ENCODE assay signal across 27 mouse cellular contexts in genomic region chr6:64398413-64399098, GRCm38 (mm10).
"Had no signal": no experiment of that assay in that cellular context is flagged by ENCODE, and none has a peak within 500 bp of the region (broad histone marks: within the 10 kb centered on the region; RNA-seq: fewer than 3 reads in every experiment).

No protein-coding gene starts in this region.

- H3K4me1 ChIP-seq: heart, embryonic 10.5 days; heart, embryonic 12.5 days; hindbrain, embryonic 13.5 days; hindbrain, embryonic 15.5 days; kidney, embryonic 15.5 days; limb, embryonic 13.5 days; limb, embryonic 15.5 days; liver, embryonic 12.5 days had no signal

- H3K27ac ChIP-seq: gastrocnemius, adult 2 months; heart, embryonic 10.5 days; hindbrain, embryonic 13.5 days; hindbrain, embryonic 15.5 days; hindbrain, postnatal 0 days; kidney, embryonic 15.5 days; kidney, postnatal 0 days; left cerebral cortex, adult 2 months; limb, embryonic 13.5 days; limb, embryonic 15.5 days; liver, embryonic 12.5 days; liver, embryonic 14.5 days had no signal

- DNase-seq: gastrocnemius, adult 2 months; gastrocnemius, postnatal 10 days; gastrocnemius, postnatal 25 days; heart, adult 18-20 months; heart, postnatal 10 days; heart, postnatal 36 days; kidney, adult 11 months; kidney, adult 2 months; kidney, adult 9 months; kidney, postnatal 14 days; kidney, postnatal 36 days; layer of hippocampus, adult 9-11 months; layer of hippocampus, postnatal 36 days; left cerebral cortex, postnatal 4 days had no signal

- H3K27me3 ChIP-seq: heart, embryonic 12.5 days; hindbrain, embryonic 13.5 days; hindbrain, embryonic 15.5 days; kidney, embryonic 15.5 days; limb, embryonic 13.5 days; limb, embryonic 15.5 days; liver, embryonic 12.5 days had no signal

- H3K9me3 ChIP-seq: heart, embryonic 10.5 days; heart, embryonic 12.5 days; hindbrain, embryonic 13.5 days; hindbrain, embryonic 15.5 days; kidney, embryonic 15.5 days; limb, embryonic 13.5 days; limb, embryonic 15.5 days; liver, embryonic 12.5 days had no signal

- H3K36me3 ChIP-seq: heart, embryonic 10.5 days; heart, embryonic 12.5 days; hindbrain, embryonic 13.5 days; hindbrain, embryonic 15.5 days; kidney, embryonic 15.5 days; limb, embryonic 13.5 days; limb, embryonic 15.5 days; liver, embryonic 12.5 days had no signal

- ATAC-seq: hindbrain, postnatal 0 days; intestine, embryonic 16.5 days; liver, embryonic 12.5 days had no signal

- H3K4me2 ChIP-seq: heart, embryonic 12.5 days; hindbrain, embryonic 13.5 days; hindbrain, embryonic 15.5 days; kidney, embryonic 15.5 days; limb, embryonic 13.5 days; limb, embryonic 15.5 days; liver, embryonic 12.5 days had no signal

- H3K9ac ChIP-seq: heart, embryonic 12.5 days; hindbrain, embryonic 13.5 days; hindbrain, embryonic 15.5 days; kidney, embryonic 15.5 days; limb, embryonic 13.5 days; limb, embryonic 15.5 days; liver, embryonic 12.5 days; liver, embryonic 14.5 days had no signal

- H3K4me3 ChIP-seq: gastrocnemius, adult 2 months; heart, embryonic 10.5 days; heart, embryonic 12.5 days; hindbrain, embryonic 13.5 days; hindbrain, embryonic 15.5 days; kidney, embryonic 15.5 days; left cerebral cortex, adult 2 months; limb, embryonic 13.5 days; limb, embryonic 15.5 days; liver, embryonic 12.5 days had no signal
